Mouse (Mus musculus) adrenal gland, postnatal 4 days (tissue): ENCODE results near the gene Slc9a8. TPM values are rescaled to one million over a fixed set of nuclear protein-coding genes. Genes with fewer than 3 reads are reported as not detected.
A peak's percentile ranks its signal among the peaks of the same experiment; 100 is the strongest.

ENCODE experiments used
- DNase-seq, 2 experiments: peaks; one replicate each; pipeline ENCODE4 v3.0.0; 2021 to 2022; ENCODE audit warnings: low spot score in 2 of 2, mixed read lengths in 2 of 2
- total RNA-seq, 2 experiments: library from RNA; stranded (reverse); gene quantifications; 2 replicates each; pipeline ENCODE4 v1.2.3; 2021

The Slc9a8 gene
- total RNA-seq, 2 experiments from 2014 or later, result 60.0 to 63.9 TPM

DNA sequence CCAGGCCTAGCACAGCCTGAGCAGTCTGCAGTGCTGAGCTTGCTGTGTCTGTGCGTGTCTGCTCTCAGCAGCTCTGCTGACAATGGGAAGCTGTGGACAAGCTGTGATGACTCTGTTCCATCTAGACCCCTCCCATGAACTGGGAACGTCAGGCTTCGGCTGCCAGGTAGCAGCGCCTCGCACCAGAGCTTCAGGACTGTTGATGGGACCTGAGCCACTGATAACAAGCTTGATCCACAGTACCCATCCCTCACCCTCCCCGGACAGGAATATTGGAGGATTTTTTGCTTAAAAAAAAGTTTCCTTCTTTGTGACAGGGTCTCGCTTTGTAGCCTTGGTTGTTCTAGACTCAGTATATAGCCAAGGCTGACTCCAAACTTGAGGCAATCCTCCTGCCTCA, 25.7 kb downstream of the Slc9a8 start:
- DNase-seq, result no peak

DNA sequence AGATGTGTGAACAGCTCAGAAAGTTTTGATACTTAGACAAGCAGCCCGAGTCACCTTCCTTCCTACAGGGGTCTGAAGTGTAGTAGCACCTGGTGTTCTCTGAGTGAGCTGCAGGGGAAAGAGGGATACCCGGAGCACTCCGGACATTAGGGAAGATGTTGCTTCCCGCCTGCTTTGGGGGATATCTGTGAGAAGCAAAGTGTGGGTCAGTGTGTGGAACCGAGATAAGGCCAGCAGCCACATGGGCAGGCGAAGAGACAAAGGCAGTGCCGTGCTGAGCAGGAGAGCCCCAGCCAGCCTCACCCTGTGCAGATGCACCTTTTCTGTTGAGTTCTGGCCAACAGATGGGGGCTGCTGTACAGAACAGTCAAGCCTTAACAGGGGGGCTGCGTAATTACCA, 26.1 kb downstream of the Slc9a8 start:
- no peak for DNase-seq

DNA sequence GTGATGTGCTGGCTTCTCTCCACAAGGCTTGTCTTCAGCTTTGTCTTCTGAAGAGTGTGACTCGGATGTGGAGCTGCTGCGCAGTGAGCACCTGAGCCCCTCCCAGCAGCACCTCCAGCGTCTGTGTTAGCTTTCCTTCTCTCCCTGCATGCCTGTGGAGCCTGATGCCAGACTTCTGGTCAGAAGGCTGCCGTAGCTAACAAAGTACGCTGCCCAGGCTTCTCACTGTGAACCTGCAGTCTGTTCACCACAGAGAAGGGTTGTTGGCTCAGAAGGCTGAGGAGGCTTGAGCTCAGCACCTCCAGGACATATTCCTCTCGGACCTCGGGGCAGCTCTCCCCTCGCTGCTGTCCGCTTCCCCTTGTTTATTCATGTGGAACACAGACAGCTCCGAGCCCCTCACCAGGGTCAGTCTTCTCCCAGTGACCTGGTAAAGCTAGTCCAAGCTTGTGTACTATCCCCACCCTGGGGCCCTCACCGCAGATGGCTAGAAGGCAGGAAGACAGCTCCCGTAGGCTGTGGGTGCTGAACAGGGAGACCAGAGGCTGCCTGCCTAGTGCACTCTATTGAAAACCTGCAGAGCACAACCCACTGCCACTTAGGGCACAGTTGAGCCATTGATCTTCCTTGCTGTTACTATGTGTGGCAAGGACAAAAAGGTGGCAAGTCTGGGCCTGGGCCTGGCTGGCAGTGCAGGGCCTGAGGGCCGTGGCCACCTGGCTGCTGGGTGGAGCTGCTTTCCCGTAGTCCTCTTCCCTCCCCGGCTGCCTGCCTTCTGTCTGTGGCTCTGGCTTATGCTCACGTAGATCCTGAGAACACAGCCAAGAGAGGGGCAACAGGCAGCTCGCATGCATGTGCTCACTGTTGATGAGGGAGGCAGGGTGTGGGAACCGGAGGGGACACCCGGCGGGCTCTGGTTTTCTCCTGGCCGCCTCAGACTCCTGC, 28.1 kb downstream of the Slc9a8 start:
- no peak for DNase-seq

DNA sequence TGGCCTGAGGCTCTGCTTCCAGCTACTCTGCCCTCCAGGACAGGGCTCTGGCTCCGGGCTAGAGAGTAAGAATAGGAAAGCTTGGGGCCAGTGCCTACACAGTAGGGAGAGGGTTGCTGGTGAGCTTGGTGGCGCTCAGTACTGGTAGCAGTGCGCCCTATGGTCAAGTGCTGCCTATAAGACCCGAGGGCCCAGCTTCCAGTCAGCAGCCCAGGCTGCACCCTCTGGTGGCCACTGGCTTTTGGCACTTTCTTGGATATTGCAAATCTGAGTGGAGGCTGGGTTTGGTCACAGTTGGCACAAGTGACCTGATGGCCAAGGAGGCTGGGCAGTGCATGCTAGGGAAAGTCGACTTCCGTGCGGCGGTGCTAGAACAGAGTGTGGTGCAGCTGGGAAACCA, 29.1 kb downstream of the Slc9a8 start:
- DNase-seq, result no peak

DNA sequence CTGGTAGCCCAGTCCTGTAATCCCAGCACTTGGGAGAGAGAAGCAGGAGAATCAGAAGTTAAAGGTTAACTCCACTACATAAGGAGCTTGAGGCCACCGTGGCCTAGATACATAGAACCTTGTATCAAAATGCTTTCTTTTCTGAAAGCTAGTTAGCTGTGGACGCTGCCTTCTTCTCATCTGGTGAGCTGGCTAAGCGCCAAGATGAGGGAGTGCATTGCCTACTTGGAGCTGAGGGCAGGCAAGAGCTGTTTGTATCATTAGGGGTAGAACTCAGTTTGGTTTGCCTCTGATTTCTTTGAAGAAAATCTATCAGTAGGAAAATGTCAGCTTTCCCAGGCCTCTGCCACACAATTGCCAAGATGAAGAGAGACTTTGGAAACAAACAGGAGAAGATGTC, 32.3 kb downstream of the Slc9a8 start:
- DNase-seq, result no peak

DNA sequence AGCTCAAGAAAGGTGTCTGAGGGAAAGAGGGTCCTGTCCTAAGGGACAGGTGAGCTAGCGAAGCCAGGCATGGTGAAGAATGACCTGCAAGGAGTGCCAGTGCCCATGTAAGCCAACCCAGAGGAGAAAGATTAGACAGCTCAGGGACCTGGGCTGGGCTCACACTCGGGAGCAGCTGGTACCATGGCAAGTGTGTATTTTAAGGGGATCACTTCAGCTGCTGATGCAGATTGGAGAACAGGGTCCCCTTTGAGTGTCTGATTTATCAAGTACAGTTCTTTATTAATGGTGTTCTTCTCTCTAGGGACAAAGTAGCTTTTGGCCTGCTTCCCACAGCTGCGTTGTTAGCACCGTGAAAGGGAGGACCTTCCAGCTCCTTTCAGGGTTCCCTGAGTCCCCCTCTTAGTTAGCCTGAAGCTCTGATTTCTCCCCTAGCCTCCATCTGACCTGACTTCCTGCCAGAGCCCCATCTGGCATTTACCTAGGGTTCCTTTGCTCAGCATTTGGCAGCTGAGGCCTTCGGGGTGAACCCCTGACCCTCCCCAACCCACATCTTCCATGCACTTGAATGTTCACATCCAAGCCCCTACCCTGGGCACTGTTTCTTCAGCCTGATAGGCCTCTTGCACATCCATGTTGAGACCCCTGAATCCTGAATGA, 35.0 kb downstream of the Slc9a8 start:
- DNase-seq, result no peak

DNA sequence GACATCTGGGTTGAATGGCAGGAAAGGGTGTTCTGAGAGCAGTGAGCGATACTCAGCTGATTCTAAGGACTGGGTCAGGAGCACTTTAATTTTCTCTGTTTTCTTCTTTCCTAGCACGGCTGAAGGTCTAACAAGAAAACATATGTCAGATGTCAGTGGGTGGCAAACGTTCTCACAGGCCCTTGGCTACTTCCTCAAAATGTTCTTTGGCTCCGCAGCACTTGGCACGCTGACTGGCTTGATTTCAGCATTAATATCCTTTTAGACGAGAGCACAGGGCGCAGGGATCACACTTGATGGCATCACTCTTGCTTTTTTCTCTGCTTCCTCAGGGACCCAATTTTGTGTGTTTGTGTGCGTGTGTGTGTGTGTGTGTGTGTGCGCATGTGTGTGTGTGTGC, 35.7 kb downstream of the Slc9a8 start:
- DNase-seq, result no peak

DNA sequence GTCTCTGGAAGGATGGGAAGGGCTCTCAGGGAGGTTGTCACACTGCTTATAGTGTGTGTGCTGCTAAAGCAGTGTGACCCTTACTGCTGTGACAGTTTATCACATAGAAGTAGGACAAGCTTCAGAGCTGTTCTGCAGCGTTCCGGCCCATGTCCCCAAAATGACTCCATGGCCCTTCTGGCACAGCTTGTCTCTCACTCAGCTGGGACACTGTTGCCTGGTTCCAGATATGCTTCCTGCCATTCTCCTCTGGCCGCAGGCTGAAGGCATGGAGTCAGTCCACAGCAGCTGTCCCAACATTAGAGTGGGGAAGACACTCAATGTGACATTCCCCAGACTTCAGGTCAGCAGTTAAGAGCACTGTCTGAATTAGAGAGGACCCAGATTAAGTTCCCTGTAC, 37.0 kb downstream of the Slc9a8 start:
- no peak for DNase-seq

DNA sequence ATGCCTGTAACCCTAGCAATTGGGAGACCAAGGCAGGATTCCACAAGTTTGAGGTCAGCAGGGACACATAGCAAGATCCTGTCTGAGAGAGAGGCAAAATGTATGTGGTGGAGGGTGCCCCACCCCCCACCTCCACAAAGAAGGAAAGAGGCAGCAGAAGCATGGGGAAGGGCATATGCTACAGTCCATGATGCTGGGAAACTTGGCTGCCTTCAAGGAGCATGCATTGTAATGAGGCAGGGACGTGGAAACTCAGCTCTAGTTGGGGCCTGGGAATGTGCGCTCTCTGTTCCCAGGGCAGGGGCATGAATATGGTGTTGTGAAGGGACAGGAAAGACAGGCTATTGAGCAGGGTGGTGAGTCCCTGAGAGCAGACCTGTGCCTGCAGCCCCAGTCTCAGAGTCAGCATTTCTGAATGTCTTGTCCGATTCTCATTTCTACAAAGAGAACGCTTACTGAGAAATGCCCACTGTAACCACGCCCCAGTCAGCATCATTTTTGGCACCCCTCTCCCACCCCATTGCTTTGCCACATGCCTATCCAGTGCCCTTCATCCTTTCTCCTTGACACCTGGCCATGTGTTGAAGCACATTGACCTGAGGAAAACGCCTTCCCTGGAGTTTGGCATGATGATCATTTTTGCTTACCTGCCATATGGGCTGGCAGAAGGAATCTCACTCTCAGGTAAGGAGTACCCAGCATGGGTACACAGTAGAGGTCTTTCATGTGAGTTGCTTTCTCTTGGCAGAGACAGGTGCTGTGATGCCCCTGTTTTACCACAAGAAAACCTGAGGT, 37.8 kb downstream of the Slc9a8 start:
- no peak for DNase-seq

DNA sequence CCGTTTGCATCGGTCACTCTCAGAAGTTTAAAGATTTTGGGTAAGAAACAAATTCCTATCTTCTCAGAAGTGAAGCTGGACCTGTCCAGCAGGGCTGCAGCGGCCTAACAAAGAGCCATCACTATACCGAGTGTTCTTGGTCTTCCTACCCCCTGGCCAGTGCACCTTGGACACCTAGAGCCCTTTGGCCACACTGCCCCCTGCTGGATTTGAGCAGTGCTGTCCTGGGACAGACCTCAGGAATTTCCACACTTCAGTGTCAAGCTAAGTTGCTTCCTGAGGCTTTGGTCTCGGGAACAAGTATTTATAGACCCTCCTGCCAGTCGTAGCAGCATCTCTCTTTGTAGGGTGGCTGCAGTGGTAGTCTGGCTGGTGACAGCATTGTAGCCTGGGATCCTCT, 41.4 kb downstream of the Slc9a8 start:
- DNase-seq, result peak; percentile 42 to 53

DNA sequence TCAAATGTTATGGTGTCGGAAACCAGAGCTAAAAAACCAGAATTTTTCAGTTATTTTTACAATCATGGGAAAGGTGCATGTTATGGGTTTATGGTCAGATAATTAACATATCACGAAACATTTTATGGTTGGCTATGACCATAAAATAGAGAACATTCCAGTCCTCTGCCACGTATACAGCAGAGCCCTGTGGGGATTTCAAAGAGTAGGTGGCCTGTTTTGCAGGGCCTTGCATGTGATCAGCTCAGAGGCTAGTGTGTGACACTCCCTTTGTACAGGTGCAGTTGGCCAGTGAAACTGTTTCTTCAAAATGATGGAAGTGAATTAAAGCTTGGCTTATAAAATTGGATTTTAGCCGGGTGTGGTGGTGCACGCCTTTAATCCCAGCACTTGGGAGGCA, 42.3 kb downstream of the Slc9a8 start:
- no peak for DNase-seq

DNA sequence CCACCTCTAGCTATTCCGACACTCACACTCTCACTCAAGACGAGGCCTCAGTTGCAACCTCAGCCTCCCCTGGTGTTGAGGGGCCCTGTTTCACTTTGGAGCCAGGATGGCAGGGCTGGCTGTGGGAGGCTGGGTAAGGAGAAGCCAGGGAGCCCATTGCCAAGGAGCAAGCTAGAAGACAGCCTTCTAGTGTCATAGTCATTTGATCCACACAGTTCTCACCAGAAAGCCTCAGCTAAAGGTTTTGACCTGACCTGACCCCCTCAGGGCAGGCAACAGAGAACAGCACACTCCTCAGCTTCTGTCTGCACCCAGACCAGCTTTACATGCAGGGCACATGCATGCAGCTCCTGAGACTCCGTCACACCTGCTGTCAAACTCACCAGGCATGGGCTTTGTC, 44.4 kb downstream of the Slc9a8 start:
- DNase-seq, result no peak

DNA sequence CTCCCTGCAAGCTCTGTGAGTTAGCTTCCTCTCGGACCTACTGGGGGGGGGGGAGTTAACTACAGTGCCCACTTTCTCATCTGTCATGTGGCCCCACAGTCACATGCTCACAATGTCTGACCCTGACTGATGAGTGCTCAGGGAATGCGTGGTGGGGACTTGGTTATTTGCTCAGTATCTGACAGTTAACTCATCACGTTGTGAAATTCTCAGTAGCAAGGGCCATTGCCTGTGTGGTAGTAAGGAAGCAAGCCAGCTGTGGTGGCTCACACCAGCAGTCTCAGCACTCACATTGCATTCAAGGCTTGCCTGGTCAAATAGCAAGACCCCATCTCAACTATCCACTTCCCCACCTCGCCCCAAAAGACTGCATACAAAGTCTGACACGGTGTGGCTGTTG, 45.7 kb downstream of the Slc9a8 start:
- no peak for DNase-seq

DNA sequence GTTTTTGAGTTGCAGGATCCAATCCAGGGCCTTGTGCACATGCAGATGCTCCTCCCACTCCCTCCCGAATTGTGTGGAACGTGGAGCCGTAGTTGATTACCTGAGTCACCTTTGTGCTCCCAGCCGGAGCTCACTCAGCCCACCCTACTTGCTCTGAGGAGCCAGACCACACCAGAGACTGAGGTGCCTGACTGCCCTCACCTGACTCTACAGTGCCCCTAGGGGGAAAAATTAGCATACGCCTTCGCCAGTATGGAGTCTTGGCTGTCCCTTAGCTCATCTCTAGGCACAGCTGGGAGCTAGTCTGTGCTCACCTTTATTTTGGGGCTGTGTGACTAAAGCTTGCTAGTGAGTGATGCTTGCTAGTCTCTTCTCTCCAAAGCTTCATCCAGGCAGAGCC, 46.9 kb downstream of the Slc9a8 start:
- no peak for DNase-seq

DNA sequence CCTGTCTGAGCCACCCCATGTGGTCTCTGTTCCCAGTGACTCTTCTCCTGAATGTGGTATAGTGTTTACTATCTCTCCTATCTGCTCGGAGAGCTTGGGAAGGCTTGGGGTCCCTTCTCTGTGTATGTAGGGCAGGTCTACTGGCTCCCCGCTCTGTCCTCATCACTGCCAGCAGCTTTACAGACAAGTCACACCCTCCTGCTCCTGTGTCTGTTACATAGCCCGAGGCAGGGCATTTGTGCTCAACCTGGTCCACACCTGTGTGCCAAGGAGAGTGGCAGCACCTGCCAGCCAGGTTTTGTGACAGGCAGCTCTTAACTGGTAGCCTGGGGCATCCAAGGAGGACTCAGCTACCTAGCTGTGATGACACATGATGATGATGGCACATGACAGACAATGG, 49.1 kb downstream of the Slc9a8 start:
- no peak for DNase-seq

DNA sequence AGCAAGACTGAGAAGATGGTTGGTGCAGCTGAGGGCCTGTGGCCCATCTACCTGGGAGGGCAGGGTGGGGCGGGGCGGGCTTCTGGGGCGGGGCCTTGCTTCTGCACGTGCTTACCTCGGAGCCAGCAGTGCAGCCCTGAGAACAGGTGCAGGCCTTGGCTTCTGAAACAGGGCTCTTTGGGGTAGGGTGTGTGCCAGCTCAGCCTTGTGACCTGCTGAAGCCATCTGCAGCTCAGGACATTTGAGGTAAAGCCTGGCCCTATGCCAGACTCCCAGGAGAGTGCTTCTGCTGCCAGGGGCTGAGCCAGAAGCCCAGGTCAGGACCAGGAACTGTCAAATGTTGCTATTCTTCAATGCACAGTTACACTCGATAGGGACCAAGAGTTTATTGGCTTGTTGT, 50.1 kb downstream of the Slc9a8 start:
- DNase-seq, result no peak

DNA sequence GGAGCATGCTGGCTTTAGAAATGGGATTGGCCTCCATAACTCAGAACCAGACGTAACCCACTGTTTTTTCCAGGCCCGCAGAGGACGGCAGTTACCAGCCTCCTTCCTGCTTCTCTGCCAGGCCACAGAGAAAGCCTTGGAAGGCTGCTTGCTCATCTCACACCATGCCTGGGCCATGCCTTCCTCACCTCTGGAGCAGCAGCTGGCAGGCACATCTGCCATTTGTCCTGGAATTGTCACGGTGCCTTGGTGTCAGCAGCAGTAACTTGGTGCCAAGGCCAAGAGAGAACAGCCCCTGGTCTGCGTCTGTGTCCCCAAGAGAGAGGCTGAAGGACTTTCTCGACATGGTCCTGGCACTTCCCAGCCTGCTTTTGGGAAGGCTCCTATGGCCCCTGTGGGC, 52.7 kb downstream of the Slc9a8 start:
- DNase-seq, result no peak

DNA sequence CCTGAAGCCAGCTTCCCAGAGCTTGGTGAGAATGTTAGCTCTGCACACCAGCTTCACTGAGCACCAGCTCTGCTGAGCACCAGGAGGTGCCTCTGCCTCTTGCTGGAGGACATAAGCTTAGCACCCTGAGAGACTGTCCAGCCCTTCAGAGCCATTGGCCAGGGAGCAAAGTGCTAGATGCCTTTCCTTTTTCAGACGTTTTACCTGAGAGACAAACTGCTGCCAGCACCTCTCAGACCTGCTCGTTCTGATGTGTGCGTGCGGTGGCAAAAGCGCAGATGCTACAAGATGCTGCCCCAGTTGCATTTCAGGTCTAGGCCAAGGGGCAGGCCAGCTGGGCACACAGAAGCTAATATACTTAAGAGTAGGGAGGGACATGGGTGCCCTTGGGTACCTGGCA, 54.1 kb downstream of the Slc9a8 start:
- DNase-seq, result no peak

DNA sequence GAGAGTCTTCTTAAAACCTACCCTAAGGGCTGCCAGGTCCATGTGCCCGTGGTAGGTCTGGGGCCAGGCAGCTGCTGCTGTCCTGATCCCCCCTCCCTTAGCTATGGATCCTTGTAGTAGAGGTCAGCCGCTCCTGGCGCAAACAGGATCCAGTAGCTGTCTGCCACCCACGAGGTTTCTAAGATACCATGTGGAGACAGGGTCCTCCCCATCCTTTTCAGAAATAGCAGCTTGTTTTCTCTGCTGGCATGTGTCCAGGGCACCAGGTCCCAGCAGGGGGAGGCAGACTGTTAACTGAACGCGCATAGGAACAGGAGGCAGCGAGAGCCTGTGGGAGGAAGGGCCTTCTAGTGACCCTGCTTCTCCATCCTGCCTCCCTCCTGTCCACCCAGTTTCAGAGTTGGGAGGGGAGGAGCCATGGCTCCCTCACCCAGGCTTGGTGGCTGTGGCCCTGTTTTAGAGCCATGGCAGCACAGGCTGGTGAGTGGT, 54.7 kb downstream of the Slc9a8 start:
- DNase-seq, result peak in 1 of 2 experiments; percentile 53

DNA sequence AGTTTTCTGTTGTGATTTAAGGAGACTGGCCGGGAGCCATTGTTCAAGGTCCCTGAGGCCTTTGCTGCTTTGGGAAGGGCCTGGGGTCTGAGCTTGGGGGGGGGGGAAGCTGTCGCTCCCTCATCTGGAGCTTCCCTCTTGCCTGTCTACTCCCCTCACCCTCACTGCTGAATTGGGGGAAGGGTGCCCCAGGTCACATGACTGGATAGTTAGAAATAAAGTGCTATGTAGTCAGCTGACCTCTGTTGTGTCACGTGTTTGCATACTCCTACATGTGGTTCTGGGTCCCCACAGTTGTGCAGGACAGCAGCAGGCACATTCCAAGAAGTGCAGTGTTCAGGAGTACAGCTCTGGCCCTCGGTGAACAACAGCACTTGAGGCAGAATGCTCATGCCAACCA, 55.2 kb downstream of the Slc9a8 start:
- DNase-seq, result no peak

DNA sequence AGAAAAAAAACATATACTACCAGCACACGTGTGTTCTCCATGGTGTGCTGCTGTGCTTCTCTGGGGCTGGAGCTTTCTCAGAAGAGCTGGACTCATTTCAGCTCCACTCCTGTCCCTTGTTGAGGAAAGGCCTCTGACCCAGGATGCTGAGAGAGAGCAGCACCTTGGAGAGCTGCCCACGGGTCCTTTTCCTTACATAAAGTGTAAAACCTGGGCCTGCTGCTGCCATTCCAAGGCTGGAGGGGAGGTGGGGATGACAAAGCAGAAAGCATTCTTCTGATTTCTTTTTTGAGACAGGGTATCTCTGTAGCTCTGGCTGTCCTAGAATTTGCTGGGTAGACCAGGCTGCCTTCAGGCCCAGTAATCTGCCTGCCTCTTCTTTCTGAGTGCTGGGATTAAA, 56.6 kb downstream of the Slc9a8 start:
- no peak for DNase-seq

DNA sequence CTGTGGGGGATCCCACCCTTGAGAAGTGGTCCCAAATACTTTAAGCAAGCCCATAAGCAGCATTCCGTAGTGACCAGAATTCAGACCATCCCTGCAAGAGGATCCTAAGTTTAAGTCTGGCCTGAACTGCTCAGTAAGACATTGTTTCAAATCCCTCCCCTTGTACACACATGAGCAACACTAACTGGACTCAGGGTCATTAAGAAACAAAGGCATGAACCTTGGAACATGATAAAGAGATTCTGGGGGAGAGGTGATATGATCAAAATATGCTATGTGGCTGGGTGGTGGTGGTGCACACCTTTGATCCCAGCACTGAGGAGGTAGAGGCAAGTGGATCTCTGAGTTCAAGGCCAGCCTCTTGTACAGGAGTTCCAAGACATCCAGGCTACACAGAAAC, 58.0 kb downstream of the Slc9a8 start:
- no peak for DNase-seq
